Mouse (Mus musculus) neural tube, embryonic 13.5 days (tissue): ENCODE results near the gene Nicn1. TPM values are rescaled to one million over a fixed set of nuclear protein-coding genes. Genes with fewer than 3 reads are reported as not detected.

Experiments
- ATAC-seq: fragments of 200-750 bp; cut with Nextera tagmentation; 2 replicates; pipeline ENCODE4 v1.8.0; 2017; ENCODE audit warnings: low read depth, mild to moderate bottlenecking, moderate TSS enrichment, moderate library complexity
- H3K27ac ChIP-seq: fragments of 300-500 bp; sonication (generic); replicated peaks from 2 replicates; pipeline ENCODE4 v1.5.1; 2015; ENCODE audit warnings: moderate library complexity, mild to moderate bottlenecking, inconsistent platforms
- H3K27me3 ChIP-seq: fragments of 300-500 bp; sonication (generic); 2 replicates; pipeline ENCODE4 v1.6.1; 2015; ENCODE audit warnings: mild to moderate bottlenecking, inconsistent platforms
- H3K36me3 ChIP-seq: fragments of 300-500 bp; sonication (generic); 2 replicates; pipeline ENCODE4 v1.6.1; 2015; ENCODE audit warnings: mild to moderate bottlenecking, inconsistent platforms
- H3K4me1 ChIP-seq: fragments of 300-500 bp; sonication (generic); replicated peaks from 2 replicates; pipeline ENCODE4 v1.6.1; 2015; ENCODE audit warnings: inconsistent platforms
- H3K4me2 ChIP-seq: fragments of 300-500 bp; sonication (generic); 2 replicates; pipeline ENCODE4 v1.6.1; 2015; ENCODE audit warnings: inconsistent platforms, mild to moderate bottlenecking, moderate library complexity
- H3K4me3 ChIP-seq: fragments of 300-500 bp; sonication (generic); 2 replicates; pipeline ENCODE4 v1.5.1; 2015; ENCODE audit warnings: mild to moderate bottlenecking, inconsistent platforms
- H3K9ac ChIP-seq: fragments of 300-500 bp; sonication (generic); 2 replicates; pipeline ENCODE4 v1.6.1; 2015; ENCODE audit warnings: moderate library complexity, mild to moderate bottlenecking, inconsistent platforms
- H3K9me3 ChIP-seq: fragments of 300-500 bp; sonication (generic); 2 replicates; pipeline ENCODE4 v1.6.1; 2016; ENCODE audit warnings: inconsistent platforms
- WGBS: fragments of 180-500 bp; shearing (Covaris S2); methylation state at CpG from one replicate; pipeline ENCODE4 v1.1.7; 2015; 5-methylcytosine and 5-hydroxymethylcytosine counted together
- polyA plus RNA-seq: library from polyadenylated mRNA; unstranded; fragments of >200 nt; fragmentation: Nextera tagmentation; extraction: Ambion mirVana; gene quantifications from 2 replicates; pipeline ENCODE4 v1.2.1, GENCODE M21; 2015

Gene Nicn1
- 124 and 130 TPM in 2 replicates for polyA plus RNA-seq

GRCm38 (mm10) chr9:108290016-108290750 lies at the start of gene Nicn1:
Gene Nicn1, plus strand, starts transcription at chr9:108290429.
- H3K9ac ChIP-seq = peak within 1 kb of the TSS; percentile 86
- H3K4me1 ChIP-seq = peaks cover 16% of the 10 kb centered on the region
- WGBS = under 1% methylated on average over 32 of the region's 32 CpGs
- H3K27me3 ChIP-seq = no peaks in the 10 kb centered on the region
- peaks cover 20% of the 10 kb centered on the region for H3K36me3 ChIP-seq
- H3K4me3 ChIP-seq = peak within 1 kb of the TSS; percentile 59
- peak within 1 kb of the TSS; percentile 70 for H3K4me2 ChIP-seq
- peak; percentile 98 for ATAC-seq
- H3K27ac ChIP-seq = peak within 1 kb of the TSS; percentile 94
- H3K9me3 ChIP-seq = no peaks in the 10 kb centered on the region

- Histone ChIP-seq H3K36me3 (peaks cover 37% of the 10 kb centered on the region), H3K4me3 (no peak overlapping the region), H3K27me3 (no peaks in the 10 kb centered on the region), H3K9ac (no peak overlapping the region), H3K4me2 (no peak overlapping the region), H3K4me1 (no peaks in the 10 kb centered on the region), H3K27ac (no peak overlapping the region), H3K9me3 (no peaks in the 10 kb centered on the region)
- 98% methylated on average over 3 of the region's 3 CpGs for WGBS
- ATAC-seq = no peak
Observed at GRCm38 (mm10) chr9:108244540-108244939, 45.7 kb upstream of the Nicn1 start.

GRCm38 (mm10) chr9:108244984-108245383 lies 45.2 kb upstream of the Nicn1 start:
- H3K9me3 ChIP-seq = no peaks in the 10 kb centered on the region
- H3K36me3 ChIP-seq = peaks cover 37% of the 10 kb centered on the region
- no peaks in the 10 kb centered on the region for H3K27me3 ChIP-seq
- H3K4me1 ChIP-seq = no peaks in the 10 kb centered on the region
- no peak overlapping the region for H3K9ac ChIP-seq
- ATAC-seq = no peak
- WGBS = 85% methylated on average over 3 of the region's 3 CpGs
- H3K27ac ChIP-seq = no peak overlapping the region
- no peak overlapping the region for H3K4me3 ChIP-seq
- H3K4me2 ChIP-seq = no peak overlapping the region

GRCm38 (mm10) chr9:108248957-108249356 lies 41.3 kb upstream of the Nicn1 start:
- Histone ChIP-seq H3K4me3 (no peak overlapping the region), H3K27ac (no peak overlapping the region), H3K4me1 (no peaks in the 10 kb centered on the region), H3K36me3 (peaks cover 52% of the 10 kb centered on the region), H3K4me2 (no peak overlapping the region), H3K9ac (no peak overlapping the region), H3K9me3 (no peaks in the 10 kb centered on the region), H3K27me3 (no peaks in the 10 kb centered on the region)
- ATAC-seq = no peak
- WGBS = 47% methylated on average over 5 of the region's 5 CpGs

GRCm38 (mm10) chr9:108251877-108252276 lies 38.4 kb upstream of the Nicn1 start:
- Histone ChIP-seq H3K4me3 (no peak overlapping the region), H3K4me2 (no peak overlapping the region), H3K36me3 (peaks cover 38% of the 10 kb centered on the region), H3K27ac (no peak overlapping the region), H3K27me3 (no peaks in the 10 kb centered on the region), H3K9me3 (no peaks in the 10 kb centered on the region), H3K4me1 (no peaks in the 10 kb centered on the region), H3K9ac (no peak overlapping the region)
- 95% methylated on average over 6 of the region's 6 CpGs for WGBS
- no peak for ATAC-seq

GRCm38 (mm10) chr9:108252766-108253165 lies 37.5 kb upstream of the Nicn1 start:
- Histone ChIP-seq H3K36me3 (peaks cover 31% of the 10 kb centered on the region), H3K27ac (no peak overlapping the region), H3K4me2 (no peak overlapping the region), H3K9ac (no peak overlapping the region), H3K4me3 (no peak overlapping the region), H3K27me3 (no peaks in the 10 kb centered on the region), H3K9me3 (no peaks in the 10 kb centered on the region), H3K4me1 (no peaks in the 10 kb centered on the region)
- no peak for ATAC-seq
- 96% methylated on average over 7 of the region's 7 CpGs for WGBS

- Histone ChIP-seq H3K4me1 (peaks cover 31% of the 10 kb centered on the region), H3K9ac (no peak overlapping the region), H3K27me3 (no peaks in the 10 kb centered on the region), H3K4me3 (no peak overlapping the region), H3K9me3 (no peaks in the 10 kb centered on the region), H3K36me3 (no peaks in the 10 kb centered on the region), H3K27ac (no peak overlapping the region), H3K4me2 (no peak overlapping the region)
- no peak for ATAC-seq
- WGBS = 90% methylated on average over 4 of the region's 4 CpGs
Observed at GRCm38 (mm10) chr9:108260526-108260925, 29.7 kb upstream of the Nicn1 start.

- Histone ChIP-seq H3K4me1 (peaks cover 31% of the 10 kb centered on the region), H3K9me3 (no peaks in the 10 kb centered on the region), H3K27me3 (no peaks in the 10 kb centered on the region), H3K4me3 (peak overlapping the region; percentile 90), H3K4me2 (peak overlapping the region; percentile 70), H3K9ac (0 out of 2 replicates have a peak overlapping the region, but pooled peaks have one; percentile 91), H3K27ac (no peak overlapping the region), H3K36me3 (no peaks in the 10 kb centered on the region)
- no peak for ATAC-seq
- WGBS = 74% methylated on average over 7 of the region's 7 CpGs
Observed at GRCm38 (mm10) chr9:108261865-108262264, 28.4 kb upstream of the Nicn1 start.

- Histone ChIP-seq H3K9ac (peak overlapping the region; percentile 91), H3K27ac (peak overlapping the region; percentile 95; the same call in 1 of the 2 replicates), H3K27me3 (no peaks in the 10 kb centered on the region), H3K9me3 (no peaks in the 10 kb centered on the region), H3K4me1 (peaks cover 31% of the 10 kb centered on the region), H3K4me2 (peak overlapping the region; percentile 70), H3K4me3 (peak overlapping the region; percentile 90), H3K36me3 (no peaks in the 10 kb centered on the region)
- 41% methylated on average over 11 of the region's 11 CpGs for WGBS
- no peak for ATAC-seq
Observed at GRCm38 (mm10) chr9:108262494-108263049, 27.7 kb upstream of the Nicn1 start.

GRCm38 (mm10) chr9:108263131-108263681 lies 27.0 kb upstream of the Nicn1 start:
- Histone ChIP-seq H3K9ac (peak overlapping the region; percentile 91), H3K4me1 (peaks cover 31% of the 10 kb centered on the region), H3K27ac (peak overlapping the region; percentile 95), H3K4me2 (peak overlapping the region; percentile 70), H3K27me3 (no peaks in the 10 kb centered on the region), H3K36me3 (no peaks in the 10 kb centered on the region), H3K9me3 (no peaks in the 10 kb centered on the region), H3K4me3 (peak overlapping the region; percentile 90)
- ATAC-seq = peak; percentile 63
- under 1% methylated on average over 44 of the region's 62 CpGs for WGBS

GRCm38 (mm10) chr9:108263690-108264190 lies 26.5 kb upstream of the Nicn1 start, which contains the start of gene Dag1:
Gene Dag1, minus strand, starts transcription at chr9:108263958.
- WGBS = under 1% methylated on average over 69 of the region's 71 CpGs
- peaks cover 31% of the 10 kb centered on the region for H3K4me1 ChIP-seq
- H3K9ac ChIP-seq = peak within 1 kb of the TSS; percentile 91
- H3K9me3 ChIP-seq = no peaks in the 10 kb centered on the region
- H3K27ac ChIP-seq = peak within 1 kb of the TSS; percentile 95
- ATAC-seq = peak; percentile 99
- H3K4me2 ChIP-seq = peak within 1 kb of the TSS; percentile 70
- no peaks in the 10 kb centered on the region for H3K36me3 ChIP-seq
- peak within 1 kb of the TSS; percentile 90 for H3K4me3 ChIP-seq
- no peaks in the 10 kb centered on the region for H3K27me3 ChIP-seq
